Mouse (Mus musculus) erythroid progenitor cell, adult 5-6 weeks (primary cell): ENCODE results near the gene Dmbx1. TPM values are rescaled to one million over a fixed set of nuclear protein-coding genes. Genes with fewer than 3 reads are reported as not detected.

Source experiments
- ATAC-seq: replicated peaks from 2 replicates; pipeline ENCODE4 v1.8.0; 2016; ENCODE audit warnings: moderate number of reproducible peaks, mild to moderate bottlenecking, moderate TSS enrichment, inconsistent platforms; ENCODE audit not compliant: poor library complexity, low FRiP score, severe bottlenecking
- total RNA-seq, 2 experiments: library from RNA; stranded (forward) in 1 of 2; stranded (reverse) in 1 of 2; fragments of 150-400 nt in 1 of 2; fragments of 186-747, 209-891 nt in 1 of 2; gene quantifications; 2 replicates each; pipeline versions ENCODE4 v1.2.3 to v1.2.4; 2015 to 2017; ENCODE audit warnings: low replicate concordance in 2 of 2

Dmbx1 gene
- total RNA-seq, 2 experiments from 2014 or later, result not detected

- no peak for ATAC-seq
Observed at GRCm38 (mm10) chr4:115943669-115944314, 4.1 kb upstream of the Dmbx1 start.

DNA sequence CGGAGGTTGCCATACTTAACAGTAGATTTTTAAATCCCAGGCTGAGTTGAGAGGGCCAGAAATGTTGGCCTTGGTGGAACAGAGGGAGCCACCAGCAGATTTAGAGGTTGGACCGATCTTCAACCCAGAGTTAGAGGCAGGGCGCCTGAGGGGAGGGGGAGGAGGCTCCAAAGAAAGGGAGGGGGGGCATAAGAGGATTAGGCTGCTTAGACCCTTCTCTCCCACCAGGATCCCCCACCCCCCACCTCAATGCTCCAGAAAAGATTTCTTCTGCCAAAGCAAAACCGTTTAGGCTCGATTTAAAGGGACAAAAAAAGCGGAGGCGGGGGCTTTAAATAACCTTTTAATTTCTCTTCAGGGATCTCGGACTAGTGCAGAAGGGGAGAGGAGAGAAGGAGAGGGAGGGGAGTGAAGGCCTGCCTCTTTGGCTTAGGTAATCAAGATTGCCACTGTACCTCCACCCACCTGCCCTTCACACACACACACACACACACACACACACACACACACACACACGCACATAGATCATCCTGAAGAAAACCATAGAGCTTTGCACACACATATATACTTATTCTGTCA lies 1.6 kb upstream of the Dmbx1 start:
- ATAC-seq, result no peak

DNA sequence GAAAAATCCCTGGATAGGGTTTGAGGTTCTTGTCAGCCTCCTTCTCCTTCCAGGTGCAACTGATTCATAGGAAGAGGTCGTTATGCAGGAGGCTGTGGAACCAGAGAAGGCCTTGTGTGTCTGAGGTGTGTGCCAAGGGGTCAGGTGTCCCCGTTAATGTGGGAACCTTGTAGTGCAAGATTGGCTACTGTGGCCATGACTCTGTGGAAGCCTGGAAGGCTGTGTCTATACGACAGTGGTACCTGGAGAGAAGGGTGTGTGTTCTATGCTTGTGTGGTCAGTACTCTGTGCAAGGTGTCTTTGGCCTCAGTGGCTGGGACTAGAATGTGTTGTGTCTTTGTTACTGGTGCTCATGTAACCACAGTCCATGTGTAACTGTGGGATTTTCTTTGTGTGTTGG lies 955 bp upstream of the Dmbx1 start:
- no peak for ATAC-seq

- no peak for ATAC-seq
Observed at GRCm38 (mm10) chr4:115938276-115939160, 1.2 kb downstream of the Dmbx1 start.

GRCm38 (mm10) chr4:115937061-115937976 lies 2.4 kb downstream of the Dmbx1 start:
- no peak for ATAC-seq

DNA sequence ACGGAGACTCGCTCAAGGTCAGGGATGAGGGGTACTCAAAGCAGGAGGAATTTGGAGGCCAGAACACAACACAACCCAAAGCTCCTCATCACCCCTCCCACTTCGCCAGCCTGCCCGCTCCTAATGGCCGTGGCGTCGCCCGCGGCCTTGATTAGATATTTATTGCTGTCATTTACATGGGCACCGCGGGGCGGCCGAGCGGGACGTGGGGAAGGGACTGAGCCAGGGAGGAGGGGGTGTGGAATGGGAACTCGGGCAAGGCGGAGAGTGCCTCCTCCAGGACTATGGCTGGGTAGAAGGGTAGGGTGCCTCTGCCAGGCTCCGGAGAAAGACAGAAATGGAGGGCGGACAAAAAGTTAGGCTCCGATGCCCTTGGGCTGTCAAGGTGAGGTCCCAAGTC lies 3.1 kb downstream of the Dmbx1 start:
- ATAC-seq, result no peak

DNA sequence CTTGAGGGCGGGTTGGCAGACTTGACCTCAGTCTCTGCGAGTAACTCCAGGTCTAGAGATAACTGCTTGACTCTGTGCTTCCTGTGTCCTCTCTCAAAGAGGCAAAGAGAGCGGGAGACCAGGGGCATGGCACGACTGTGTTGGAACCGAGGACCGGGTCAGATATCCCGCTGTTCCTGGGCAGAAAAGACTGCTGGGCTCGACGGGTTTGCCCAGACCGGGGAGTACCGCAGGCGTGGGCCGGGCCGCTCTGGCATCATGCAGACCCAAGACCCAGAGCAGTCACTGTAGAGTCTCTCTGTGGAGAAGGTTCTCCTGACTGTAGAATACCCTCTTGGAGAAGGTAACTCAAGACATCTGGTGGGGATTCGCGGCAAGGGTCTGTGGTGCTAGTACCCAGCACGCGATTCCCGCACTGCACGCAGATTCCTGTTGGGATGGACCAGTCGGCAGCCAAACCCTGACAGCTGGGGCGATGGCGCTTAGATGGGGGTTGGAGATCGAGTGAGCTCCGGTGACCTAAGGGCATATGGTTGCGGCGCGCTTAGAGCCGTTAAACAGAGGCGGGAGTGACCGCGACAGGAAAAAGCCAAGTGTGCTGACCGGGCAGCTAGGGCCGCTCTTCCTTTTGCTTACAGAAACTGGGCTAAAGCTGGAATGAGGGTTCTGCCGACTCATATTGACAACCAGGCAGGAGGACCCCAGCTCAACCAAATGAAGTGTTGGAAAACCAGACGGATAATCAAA lies 3.7 kb downstream of the Dmbx1 start:
- ATAC-seq, result no peak

DNA sequence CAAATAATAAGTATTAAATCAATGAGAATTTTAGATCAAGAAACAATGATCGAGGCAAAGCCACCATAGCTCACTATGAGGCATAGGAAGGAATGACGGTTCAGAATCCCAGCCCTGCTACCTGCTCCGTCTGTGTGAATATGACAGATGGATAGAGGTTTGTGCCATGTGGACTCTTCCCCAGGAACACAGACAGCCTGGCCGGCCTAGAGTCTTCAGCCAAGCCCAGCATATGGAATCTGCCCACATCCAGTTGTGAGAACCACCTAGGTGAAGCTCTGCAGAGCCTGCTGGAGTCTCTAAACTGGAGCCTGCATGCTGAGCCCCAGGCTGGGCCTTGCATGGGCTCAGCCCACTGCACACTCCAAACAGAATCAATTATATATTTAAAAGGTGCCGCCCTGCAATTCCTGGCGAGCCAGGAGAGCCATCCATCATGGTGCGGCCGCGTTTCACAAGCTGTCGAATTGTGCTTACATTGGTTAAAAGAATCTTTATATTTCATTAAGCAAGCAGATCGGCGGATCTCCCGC lies 8.1 kb downstream of the Dmbx1 start:
- ATAC-seq, result no peak

- ATAC-seq, result no peak
Observed at GRCm38 (mm10) chr4:115927637-115928036, 12.1 kb downstream of the Dmbx1 start.

DNA sequence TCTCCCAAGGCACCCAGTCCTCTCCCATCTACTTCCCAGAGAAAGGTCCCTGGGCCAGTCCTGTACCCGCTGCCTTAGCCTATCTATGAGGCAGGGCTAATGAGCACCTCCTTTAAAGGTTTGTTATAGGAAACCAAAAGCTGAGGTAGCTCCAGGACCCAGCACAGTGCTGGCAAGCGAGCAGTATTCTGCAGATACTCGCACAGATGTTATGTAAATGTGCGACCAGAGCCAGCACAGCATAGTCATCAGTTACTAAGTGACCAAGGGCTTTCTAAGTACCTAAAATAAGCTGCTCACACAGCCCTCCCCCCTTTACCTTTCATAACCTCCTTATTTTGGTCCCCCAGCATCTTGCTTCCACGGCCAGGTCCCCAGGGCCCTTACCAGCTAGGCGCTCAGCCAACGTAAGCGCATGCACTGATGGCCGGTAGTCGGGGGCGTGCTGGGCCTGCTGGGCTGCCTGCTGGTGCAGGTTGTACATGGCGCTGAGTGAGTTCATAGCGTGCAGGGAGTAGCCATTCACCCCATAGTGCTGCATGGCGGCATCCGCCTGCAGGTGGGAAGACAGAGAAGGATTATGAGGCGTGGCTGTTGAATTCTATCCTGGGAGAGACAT lies 16.4 kb downstream of the Dmbx1 start:
- no peak for ATAC-seq

- no peak for ATAC-seq
Observed at GRCm38 (mm10) chr4:115922688-115923087, 17.0 kb downstream of the Dmbx1 start.

DNA sequence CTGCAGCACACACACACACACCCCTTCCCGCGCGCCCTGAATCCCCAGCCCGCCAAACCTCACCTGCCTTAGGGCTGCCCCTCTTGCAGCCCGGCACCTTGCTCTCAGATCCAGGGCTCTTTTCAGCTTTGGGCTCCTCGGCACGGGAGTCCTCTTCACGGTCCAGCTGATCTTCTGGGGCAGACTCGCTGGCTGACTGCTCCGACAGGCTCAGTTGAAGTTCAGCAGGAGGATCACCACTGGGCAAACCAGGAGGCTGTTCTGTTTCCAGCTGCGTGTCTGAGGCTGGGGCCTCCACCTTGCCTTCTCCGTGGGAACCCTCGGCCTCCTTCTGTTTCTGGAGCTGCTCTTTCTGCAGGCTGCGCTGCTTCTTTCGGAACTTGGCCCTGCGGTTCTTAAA lies 19.8 kb downstream of the Dmbx1 start:
- ATAC-seq, result no peak

- ATAC-seq, result no peak
Observed at GRCm38 (mm10) chr4:115911586-115911985, 28.1 kb downstream of the Dmbx1 start.

DNA sequence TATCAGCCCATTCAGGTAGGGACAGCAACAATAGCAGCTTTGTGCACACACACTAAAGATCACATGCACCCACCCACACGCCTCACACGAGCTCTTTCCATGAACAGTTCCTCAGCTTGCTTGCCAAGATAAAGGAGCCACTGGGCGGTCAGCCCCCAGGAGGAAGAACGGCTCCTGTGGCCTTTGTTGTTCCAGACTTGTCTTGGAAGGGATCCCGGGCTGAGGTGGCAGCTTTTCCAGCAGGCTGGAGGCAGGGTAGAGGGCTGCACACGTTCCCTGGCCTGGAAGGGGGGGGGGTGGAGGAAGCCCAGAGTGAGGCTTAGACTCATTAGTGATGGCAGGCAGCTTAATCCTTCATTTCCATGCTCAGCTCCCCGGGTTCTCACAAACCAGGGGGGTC lies 31.1 kb downstream of the Dmbx1 start:
- no peak for ATAC-seq

DNA sequence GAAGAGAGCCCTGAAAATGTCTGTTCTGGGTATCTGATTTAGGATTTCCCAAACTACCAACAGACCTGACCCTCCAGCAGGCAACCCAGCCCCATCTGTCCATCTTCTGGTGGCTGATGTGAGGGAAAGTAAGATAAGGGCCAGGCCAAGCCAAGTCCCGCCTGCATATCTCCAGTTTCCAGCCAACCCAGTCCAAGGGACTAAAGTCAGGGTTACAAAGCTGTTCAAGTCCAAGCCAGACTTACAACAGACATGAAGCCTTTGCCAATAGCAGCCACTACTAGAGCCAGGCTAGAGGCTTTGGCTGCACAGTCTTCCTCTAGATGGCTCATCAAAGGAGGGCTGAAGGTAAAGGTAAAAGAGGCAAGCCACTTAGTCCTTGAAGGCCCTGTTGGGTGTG lies 31.7 kb downstream of the Dmbx1 start:
- ATAC-seq, result no peak

DNA sequence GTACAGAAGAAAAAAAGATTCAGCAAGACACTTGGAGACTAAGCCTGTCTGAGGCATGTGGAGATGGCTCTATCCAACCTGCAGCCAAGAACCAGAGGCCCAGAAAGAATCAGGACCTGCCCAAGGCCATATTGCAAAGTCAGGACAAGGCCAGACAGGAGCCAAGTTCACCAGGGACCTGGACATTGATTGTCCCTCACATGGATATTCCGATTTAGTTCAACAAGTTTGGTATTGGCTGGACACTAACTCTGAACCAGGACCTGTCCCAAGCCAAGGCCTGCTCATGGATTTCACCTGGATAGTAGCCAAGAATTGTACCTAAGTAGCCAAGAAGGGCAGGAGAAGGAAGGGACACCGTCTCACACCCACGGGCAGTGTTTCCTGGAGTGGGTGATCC lies 32.9 kb downstream of the Dmbx1 start:
- no peak for ATAC-seq

GRCm38 (mm10) chr4:115905701-115906100 lies 34.0 kb downstream of the Dmbx1 start:
- no peak for ATAC-seq

GRCm38 (mm10) chr4:115904375-115904774 lies 35.4 kb downstream of the Dmbx1 start:
- no peak for ATAC-seq

- peak; percentile 68 for ATAC-seq
Observed at GRCm38 (mm10) chr4:115902816-115903215, 36.9 kb downstream of the Dmbx1 start.
